Mouse (Mus musculus) forebrain, embryonic 14.5 days (tissue): ENCODE data around the gene Wwc1. TPM values are rescaled to one million over a fixed set of nuclear protein-coding genes. Genes with fewer than 3 reads are reported as not detected.

Source experiments
- ATAC-seq: fragments of 200-750 bp; cut with Nextera tagmentation; 2 replicates; pipeline ENCODE4 v1.8.0; 2017; ENCODE audit warnings: mild to moderate bottlenecking, moderate library complexity
- DNase-seq: peaks from one replicate; pipeline ENCODE4 v3.0.0-alpha.2; 2015; ENCODE audit warnings: low spot score
- H3K27ac ChIP-seq: fragments of 300-500 bp; sonication (generic); 2 replicates; pipeline ENCODE4 v1.5.1; 2014; ENCODE audit warnings: low read depth, mild to moderate bottlenecking, control low read depth, low read length, moderate library complexity
- H3K27me3 ChIP-seq: fragments of 300-500 bp; sonication (generic); replicated peaks from 2 replicates; pipeline ENCODE4 v1.6.1; 2014; ENCODE audit warnings: low read length, control low read depth, mixed read lengths; ENCODE audit not compliant: control insufficient read depth, insufficient read depth
- H3K36me3 ChIP-seq: fragments of 300-500 bp; sonication (generic); 2 replicates; pipeline ENCODE4 v1.6.1; 2014; ENCODE audit warnings: low read length, control low read depth; ENCODE audit not compliant: control insufficient read depth, insufficient read depth
- H3K4me1 ChIP-seq: fragments of 300-500 bp; sonication (generic); 2 replicates; pipeline ENCODE4 v1.6.1; 2014; ENCODE audit warnings: antibody characterized with exemption, low read length, control low read depth; ENCODE audit not compliant: control insufficient read depth, insufficient read depth
- H3K4me2 ChIP-seq: fragments of 300-500 bp; sonication (generic); 2 replicates; pipeline ENCODE4 v1.6.1; 2014; ENCODE audit warnings: mild to moderate bottlenecking, control low read depth, low read length
- H3K4me3 ChIP-seq: fragments of 300-500 bp; sonication (generic); 2 replicates; pipeline ENCODE4 v1.5.1; 2014; ENCODE audit warnings: low read depth, low read length, control low read depth
- H3K9ac ChIP-seq: fragments of 300-500 bp; sonication (generic); 2 replicates; pipeline ENCODE4 v1.6.1; 2014; ENCODE audit warnings: mild to moderate bottlenecking, low read length, control low read depth, moderate library complexity
- H3K9me3 ChIP-seq: fragments of 300-500 bp; sonication (generic); replicated peaks from 2 replicates; pipeline ENCODE4 v1.6.1; 2016; ENCODE audit warnings: low read length, control low read depth, mixed read lengths; ENCODE audit not compliant: control insufficient read depth
- WGBS: fragments of 180-500 bp; shearing (Covaris S2); extraction: QIAGEN DNeasy Blood & Tissue Kit; methylation state at CpG from one replicate; pipeline ENCODE4 v1.1.7; 2014; 5-methylcytosine and 5-hydroxymethylcytosine counted together
- polyA plus RNA-seq: library from polyadenylated mRNA; unstranded; fragments of >200 nt; fragmentation: Nextera tagmentation; extraction: Ambion mirVana; gene quantifications from 2 replicates; pipeline ENCODE4 v1.2.1, GENCODE M21; 2014

Wwc1 gene
- polyA plus RNA-seq: 10.4 and 11.1 TPM in 2 replicates

- H3K9me3 ChIP-seq: no peaks in the 10 kb centered on the region
- DNase-seq: peak; percentile 80
- H3K27me3 ChIP-seq: no peaks in the 10 kb centered on the region
- peak within 1 kb of the TSS; percentile 86 for H3K9ac ChIP-seq
- ATAC-seq: peak; percentile 84
- H3K27ac ChIP-seq: peak within 1 kb of the TSS; percentile 79
- H3K36me3 ChIP-seq: no peaks in the 10 kb centered on the region
- H3K4me1 ChIP-seq: peaks cover 30% of the 10 kb centered on the region
- peak within 1 kb of the TSS; percentile 79 for H3K4me3 ChIP-seq
- H3K4me2 ChIP-seq: peak within 1 kb of the TSS; percentile 83
- WGBS: 0% methylated on average over 37 of the region's 47 CpGs
Observed at GRCm38 (mm10) chr11:35980411-35980917, at the start of gene Wwc1. Wwc1 (minus strand) TSS chr11:35980527.

DNA sequence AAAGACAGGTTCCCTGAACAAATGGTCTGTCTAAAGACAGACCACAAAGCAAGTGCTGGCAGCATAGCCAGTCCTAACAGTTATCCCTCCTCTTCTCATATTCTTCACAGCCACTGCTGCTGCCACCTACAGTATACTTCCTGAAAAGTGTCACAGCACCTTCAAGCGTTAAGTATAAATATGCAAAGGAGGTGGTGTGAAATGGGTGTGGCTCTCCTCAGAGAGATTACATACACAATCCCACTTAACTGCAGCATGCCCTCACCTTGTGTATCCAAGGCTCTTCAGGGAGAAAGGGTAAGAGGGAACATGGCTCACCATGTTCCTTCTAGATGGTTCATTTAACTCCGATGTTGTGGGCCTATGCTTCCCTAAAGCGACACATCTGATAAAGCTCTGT, 39.7 kb upstream of the Wwc1 start:
- no peaks in the 10 kb centered on the region for H3K27me3 ChIP-seq
- H3K4me3 ChIP-seq: no peak overlapping the region
- DNase-seq: no peak
- no peaks in the 10 kb centered on the region for H3K4me1 ChIP-seq
- H3K36me3 ChIP-seq: peaks cover 18% of the 10 kb centered on the region
- no peak overlapping the region for H3K27ac ChIP-seq
- no peak for ATAC-seq
- no peak overlapping the region for H3K4me2 ChIP-seq
- H3K9ac ChIP-seq: no peak overlapping the region
- no peaks in the 10 kb centered on the region for H3K9me3 ChIP-seq
- 70% methylated on average over 3 of the region's 3 CpGs for WGBS

DNA sequence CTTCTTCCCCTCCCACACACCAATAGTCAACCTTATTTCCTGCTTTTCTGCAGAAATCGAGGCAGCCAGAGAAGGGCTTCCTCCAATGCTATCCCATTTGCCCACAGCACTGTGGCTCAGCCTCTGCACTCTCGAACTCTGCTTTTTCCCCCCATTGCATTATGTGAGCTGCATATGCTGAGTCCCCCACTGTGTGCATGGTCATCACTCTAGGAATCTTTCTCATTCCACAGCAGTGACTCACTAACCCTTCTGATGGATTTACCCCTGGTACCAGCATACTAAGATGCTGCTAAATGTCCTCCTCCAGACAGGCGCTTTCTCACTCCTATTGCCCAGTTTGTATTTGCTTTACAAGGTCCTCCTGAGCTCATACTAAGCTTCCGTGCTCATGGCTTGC, 32.9 kb upstream of the Wwc1 start:
- Histone ChIP-seq H3K27ac (no peak overlapping the region), H3K9me3 (no peaks in the 10 kb centered on the region), H3K4me2 (no peak overlapping the region), H3K27me3 (no peaks in the 10 kb centered on the region), H3K4me3 (no peak overlapping the region), H3K36me3 (peaks cover 1% of the 10 kb centered on the region; the same call in 1 of the 2 replicates), H3K4me1 (no peaks in the 10 kb centered on the region; the same call in 1 of the 2 replicates), H3K9ac (no peak overlapping the region)
- ATAC-seq (no peak), DNase-seq (no peak)
- 91% methylated on average over 4 of the region's 4 CpGs for WGBS

GRCm38 (mm10) chr11:36009281-36010208, 29.2 kb upstream of the Wwc1 start:
- H3K27me3 ChIP-seq: no peaks in the 10 kb centered on the region
- no peaks in the 10 kb centered on the region for H3K9me3 ChIP-seq
- H3K27ac ChIP-seq: no peak overlapping the region
- H3K9ac ChIP-seq: no peak overlapping the region
- no peak overlapping the region for H3K4me3 ChIP-seq
- no peaks in the 10 kb centered on the region; the same call in 1 of the 2 replicates for H3K4me1 ChIP-seq
- WGBS: 61% methylated on average over 11 of the region's 11 CpGs
- H3K36me3 ChIP-seq: peaks cover 12% of the 10 kb centered on the region
- DNase-seq: no peak
- peak; percentile 32; the same call in 1 of the 2 replicates for ATAC-seq
- no peak overlapping the region for H3K4me2 ChIP-seq

DNA sequence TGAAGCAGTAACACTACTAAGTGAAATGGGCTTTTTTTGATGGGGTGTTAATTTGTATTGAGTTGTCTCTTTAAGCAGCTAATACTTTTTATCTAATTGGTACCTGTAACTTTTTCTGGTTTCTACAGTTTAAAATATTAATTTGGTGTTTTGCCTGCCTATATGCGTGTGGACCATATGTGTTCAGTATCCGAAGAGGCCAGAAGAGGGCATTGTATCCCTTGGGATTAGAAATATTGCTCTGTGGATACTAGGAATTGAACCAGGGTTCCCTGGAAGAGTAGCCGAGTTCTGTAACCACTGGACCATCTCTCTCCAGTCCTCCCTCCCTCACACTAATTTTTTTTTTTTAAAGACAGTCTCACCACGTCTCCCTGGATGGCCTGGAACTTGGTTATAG, 22.6 kb upstream of the Wwc1 start:
- DNase-seq: no peak

DNA sequence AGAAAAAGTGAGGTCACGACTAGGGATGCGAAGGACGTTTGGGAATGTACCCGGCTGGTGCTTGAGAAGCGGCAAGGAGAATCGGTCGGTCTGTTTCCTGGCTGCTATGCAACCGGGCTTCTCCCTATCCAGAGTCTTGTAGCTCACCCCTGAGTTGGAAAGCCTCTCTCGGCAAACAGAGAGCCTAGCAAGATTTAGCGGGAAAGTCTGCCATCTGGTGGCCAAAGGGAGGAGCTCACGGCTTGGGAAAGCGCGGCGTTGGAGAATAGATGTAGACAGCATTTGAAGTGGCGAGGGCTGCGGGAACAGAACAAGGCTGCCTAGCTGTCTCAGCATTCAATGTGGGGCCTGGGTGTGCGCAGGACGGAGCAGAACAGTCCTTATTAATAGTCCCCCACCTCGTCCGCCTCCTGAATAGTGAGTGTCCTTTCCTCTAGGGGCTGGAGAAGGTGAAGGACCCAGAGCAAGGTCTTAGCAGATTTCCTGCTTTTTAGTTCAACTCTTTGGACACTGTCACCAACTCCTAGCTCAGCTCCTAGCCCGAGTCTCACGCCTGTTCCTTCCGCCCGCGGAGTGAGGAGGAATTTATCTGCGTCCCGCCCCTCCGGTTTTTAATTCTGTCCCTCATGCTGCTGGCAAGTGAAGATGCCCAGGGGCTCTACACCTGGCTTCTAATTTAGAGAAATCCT, 21.1 kb upstream of the Wwc1 start:
- Histone ChIP-seq H3K4me1 (peaks cover 13% of the 10 kb centered on the region), H3K9me3 (no peaks in the 10 kb centered on the region), H3K27me3 (no peaks in the 10 kb centered on the region), H3K4me2 (peak overlapping the region; percentile 49), H3K4me3 (no peak overlapping the region), H3K27ac (0 out of 2 replicates have a peak overlapping the region, but pooled peaks have one; percentile 5), H3K9ac (peak overlapping the region; percentile 36; the same call in 1 of the 2 replicates), H3K36me3 (no peaks in the 10 kb centered on the region)
- ATAC-seq (peak; percentile 93), DNase-seq (peak; percentile 98)
- 5% methylated on average over 28 of the region's 28 CpGs for WGBS

More for the DNA sequence above, 22.6 kb upstream of the Wwc1 start:
- no peak overlapping the region for H3K4me3 ChIP-seq
- no peak overlapping the region for H3K9ac ChIP-seq
- WGBS: 56% methylated on average over 4 of the region's 4 CpGs
- no peak overlapping the region for H3K4me2 ChIP-seq
- no peak overlapping the region for H3K27ac ChIP-seq
- H3K36me3 ChIP-seq: peaks cover 8% of the 10 kb centered on the region
- H3K27me3 ChIP-seq: no peaks in the 10 kb centered on the region
- H3K9me3 ChIP-seq: no peaks in the 10 kb centered on the region
- peaks cover 13% of the 10 kb centered on the region for H3K4me1 ChIP-seq
- ATAC-seq: no peak

GRCm38 (mm10) chr11:36000585-36001281, 20.4 kb upstream of the Wwc1 start:
- H3K9me3 ChIP-seq: no peaks in the 10 kb centered on the region
- DNase-seq (no peak), ATAC-seq (peak; percentile 21)
- peak overlapping the region; percentile 36; the same call in 1 of the 2 replicates for H3K9ac ChIP-seq
- H3K4me2 ChIP-seq: peak overlapping the region; percentile 49
- 6% methylated on average over 10 of the region's 10 CpGs for WGBS
- H3K27ac ChIP-seq: peak overlapping the region; percentile 5; the same call in 1 of the 2 replicates
- no peaks in the 10 kb centered on the region for H3K27me3 ChIP-seq
- H3K4me1 ChIP-seq: peaks cover 13% of the 10 kb centered on the region
- no peak overlapping the region for H3K4me3 ChIP-seq
- H3K36me3 ChIP-seq: no peaks in the 10 kb centered on the region

- DNase-seq: peak; percentile 52
- Histone ChIP-seq H3K9me3 (no peaks in the 10 kb centered on the region), H3K9ac (no peak overlapping the region), H3K4me1 (peaks cover 13% of the 10 kb centered on the region), H3K4me2 (no peak overlapping the region), H3K27ac (no peak overlapping the region), H3K4me3 (no peak overlapping the region), H3K27me3 (no peaks in the 10 kb centered on the region), H3K36me3 (no peaks in the 10 kb centered on the region)
- peak; percentile 15; the same call in 1 of the 2 replicates for ATAC-seq
- 11% methylated on average over 4 of the region's 4 CpGs for WGBS
Observed at GRCm38 (mm10) chr11:36000038-36000437, 19.7 kb upstream of the Wwc1 start.
